Mouse (Mus musculus) thymus, postnatal 0 days (tissue): ENCODE measurements around the gene Vmn1r17. TPM values are rescaled to one million over a fixed set of nuclear protein-coding genes. Genes with fewer than 3 reads are reported as not detected.
"Not testable (repeated sequence)": the region's sequence is repeated elsewhere in the genome, so short reads cannot be mapped to it uniquely, and the experiment has no call there.

ENCODE experiments used
- DNase-seq: peaks from one replicate; pipeline ENCODE4 v3.0.0-alpha.2; 2015; ENCODE audit warnings: low spot score
- polyA plus RNA-seq: library from polyadenylated mRNA; unstranded; fragments of >200 nt; fragmentation: Nextera tagmentation; extraction: Ambion mirVana; gene quantifications from 2 replicates; pipeline ENCODE4 v1.2.1, GENCODE M21; 2015

The Vmn1r17 gene
- polyA plus RNA-seq = not detected in 2 replicates

- DNase-seq = no peak
Measured at GRCm38 (mm10) chr6:57363627-57364026, at the start of gene Vmn1r17. Gene Vmn1r17 (minus strand): TSS chr6:57363727.

DNA sequence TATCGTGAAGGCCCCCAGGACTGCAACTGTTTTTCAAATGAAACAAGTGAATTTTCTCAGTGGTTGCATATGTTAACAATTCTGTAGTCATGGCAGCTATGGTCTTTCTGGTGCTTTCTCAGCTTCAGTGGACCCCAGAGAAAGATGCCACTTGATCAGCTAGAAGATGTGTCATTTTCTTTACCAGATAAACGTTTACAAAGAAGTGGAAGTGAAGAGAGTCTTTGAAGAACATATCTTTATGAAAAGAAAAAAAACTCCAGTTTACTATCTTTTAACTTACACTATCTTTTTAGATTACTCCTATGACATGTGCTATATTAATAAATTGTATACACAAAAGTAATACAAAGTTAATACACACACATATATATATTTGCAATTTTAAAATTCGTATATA, 40.0 kb upstream of the Vmn1r17 start, which contains the start of gene Vmn1r19:
Gene Vmn1r19 (plus strand): TSS at position 301 of the 400 bp plus-strand sequence.
- DNase-seq = not testable (repeated sequence)

DNA sequence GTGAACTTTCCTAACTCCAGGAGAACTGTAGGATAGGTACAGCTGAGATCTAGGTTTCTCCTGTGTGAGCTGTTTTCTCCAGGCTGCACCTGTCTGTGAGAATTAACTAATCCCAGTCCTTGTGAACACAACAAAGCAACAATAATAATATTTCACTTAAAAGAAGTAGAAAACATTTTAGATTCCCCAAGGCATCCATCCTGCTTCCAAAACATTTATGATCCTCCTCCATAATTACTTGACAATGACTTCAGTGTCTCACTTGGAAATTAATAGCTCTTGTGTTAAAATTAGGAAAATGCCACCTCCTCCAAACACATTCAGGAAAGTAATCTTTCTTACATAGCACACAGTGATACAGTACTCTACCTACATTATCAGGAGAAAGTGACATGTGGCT, 32.2 kb upstream of the Vmn1r17 start, which contains the start of gene Vmn1r18:
Gene Vmn1r18 (minus strand): TSS at position 101 of the 400 bp plus-strand sequence.
- DNase-seq = no peak

- DNase-seq = no peak
Measured at GRCm38 (mm10) chr6:57367496-57367895, 4.0 kb upstream of the Vmn1r17 start.

DNA sequence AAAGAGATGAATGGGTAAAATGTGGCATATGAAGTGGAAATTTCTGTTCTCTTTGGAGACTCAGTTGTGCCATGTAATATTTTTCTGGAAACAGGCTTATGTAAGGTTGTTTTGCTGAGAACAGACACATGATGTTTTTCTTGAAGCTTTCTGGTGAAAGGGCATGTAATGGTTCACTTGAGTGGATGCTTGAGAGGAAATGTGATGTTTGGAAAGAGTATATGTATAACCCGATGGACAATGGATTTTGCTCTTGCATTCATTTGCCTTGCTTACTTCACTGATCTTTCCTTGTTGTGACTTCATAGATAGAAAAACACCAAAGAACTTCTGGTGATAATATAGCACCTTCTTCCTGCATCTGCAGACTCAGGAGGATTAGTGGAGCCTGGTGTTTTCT, 2.3 kb upstream of the Vmn1r17 start:
- not testable (repeated sequence) for DNase-seq

DNA sequence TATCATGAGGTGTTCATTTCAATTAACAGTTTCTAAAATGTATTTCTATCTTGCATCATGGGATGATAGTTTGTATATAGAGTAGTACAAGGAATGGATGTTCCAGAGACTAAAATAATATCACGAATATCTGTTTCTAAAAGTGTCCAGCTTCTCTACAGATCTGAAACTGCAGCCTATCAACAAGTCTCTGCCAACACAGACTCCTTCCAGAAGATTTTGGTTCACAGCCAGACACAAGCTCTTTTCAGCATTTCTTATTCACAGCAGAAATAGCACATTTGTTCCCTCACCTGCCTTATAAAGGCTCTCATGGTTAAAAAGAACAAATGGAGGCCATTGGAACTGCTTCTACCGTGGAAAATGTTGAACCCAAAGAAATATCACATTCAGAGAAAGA, 6.7 kb downstream of the Vmn1r17 start:
- no peak for DNase-seq

DNA sequence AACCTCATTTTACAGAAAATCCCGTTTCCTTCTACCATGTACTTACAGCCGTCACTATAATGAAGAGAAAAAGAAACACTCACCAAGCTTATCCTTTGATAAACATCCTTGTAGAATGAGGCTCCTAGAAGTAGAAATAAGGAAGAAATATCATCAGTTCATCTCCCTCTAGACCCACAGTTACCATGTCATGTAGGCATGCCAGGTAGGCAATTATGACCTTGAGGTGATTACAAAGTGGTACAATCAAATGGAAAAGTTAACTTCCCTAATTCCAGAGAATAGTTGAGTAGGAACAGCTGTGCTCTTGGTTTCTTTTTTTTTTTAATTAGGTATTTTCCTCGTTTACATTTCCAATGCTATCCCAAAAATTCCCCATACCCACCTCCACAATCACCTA, 34.1 kb downstream of the Vmn1r17 start, which contains the start of gene Vmn1r16:
Gene Vmn1r16 (minus strand): TSS at position 101 of the 400 bp plus-strand sequence.
- DNase-seq = no peak

DNA sequence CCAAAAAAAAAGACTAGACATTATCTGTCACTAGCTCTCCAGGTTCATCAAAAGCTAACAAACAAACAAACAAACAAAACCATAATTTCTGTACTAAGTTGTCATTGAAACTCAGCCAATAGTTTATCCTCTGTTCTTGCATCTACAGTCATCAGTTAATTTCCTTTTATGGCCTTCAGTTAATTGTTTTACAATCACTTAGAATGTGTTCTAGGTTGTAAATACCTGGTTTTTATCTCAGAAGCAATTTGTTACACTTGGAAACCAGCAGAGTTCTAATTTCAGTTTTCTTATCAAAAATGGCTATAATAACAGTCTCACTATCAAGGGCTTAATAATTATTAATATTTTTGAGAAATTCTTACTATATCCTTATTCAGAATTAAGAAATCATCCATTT, 37.4 kb downstream of the Vmn1r17 start:
- DNase-seq = no peak

Other genes with a start within 250 kb of the Vmn1r17 start
- not detected in 2 replicates for gene Vmn1r11, start 230.3 kb downstream of the Vmn1r17 start, polyA plus RNA-seq
- gene Vmn1r12, start 206.8 kb downstream of the Vmn1r17 start, polyA plus RNA-seq = not detected in 2 replicates
- not detected in 2 replicates for gene Vmn1r13, start 160.4 kb downstream of the Vmn1r17 start, polyA plus RNA-seq
- not detected in 2 replicates for gene Vmn1r14, start 132.0 kb downstream of the Vmn1r17 start, polyA plus RNA-seq
- not detected in 2 replicates for gene Vmn1r15, start 105.8 kb downstream of the Vmn1r17 start, polyA plus RNA-seq
- not detected in 2 replicates for gene Vmn1r16, start 34.2 kb downstream of the Vmn1r17 start, polyA plus RNA-seq
- not detected in 2 replicates for gene Vmn1r18, start 32.1 kb upstream of the Vmn1r17 start, polyA plus RNA-seq
- gene Vmn1r19, start 40.1 kb upstream of the Vmn1r17 start, polyA plus RNA-seq = not detected in 2 replicates
- gene Vmn1r20, start 65.2 kb upstream of the Vmn1r17 start, polyA plus RNA-seq = not detected in 2 replicates
- gene Ppm1k, start 171.7 kb upstream of the Vmn1r17 start, polyA plus RNA-seq = 8.3 and 8.5 TPM in 2 replicates
- gene Herc6, start 217.3 kb upstream of the Vmn1r17 start, polyA plus RNA-seq = 9.4 and 11.2 TPM in 2 replicates